Mouse (Mus musculus) neural tube, embryonic 14.5 days (tissue): ENCODE measurements around the gene Bmp2k. TPM values are rescaled to one million over a fixed set of nuclear protein-coding genes. Genes with fewer than 3 reads are reported as not detected.
A peak's percentile ranks its signal among the peaks of the same experiment; 100 is the strongest.

ENCODE experiments used
- ATAC-seq: fragments of 200-750 bp; cut with Nextera tagmentation; 2 replicates; pipeline ENCODE4 v1.8.0; 2017; ENCODE audit warnings: low read depth, mild to moderate bottlenecking, moderate TSS enrichment, moderate library complexity
- H3K27ac ChIP-seq: fragments of 300-500 bp; sonication (generic); 2 replicates; pipeline ENCODE4 v1.5.1; 2014; ENCODE audit warnings: low read depth, mild to moderate bottlenecking, control low read depth, low read length, moderate library complexity, mixed read lengths
- H3K27me3 ChIP-seq: fragments of 300-500 bp; sonication (generic); 2 replicates; pipeline ENCODE4 v1.6.1; 2014; ENCODE audit warnings: low read length; ENCODE audit not compliant: control insufficient read depth, insufficient read depth
- H3K36me3 ChIP-seq: fragments of 300-500 bp; sonication (generic); 2 replicates; pipeline ENCODE4 v1.6.1; 2014; ENCODE audit warnings: low read length, mixed read lengths; ENCODE audit not compliant: control insufficient read depth, insufficient read depth
- H3K4me1 ChIP-seq: fragments of 300-500 bp; sonication (generic); 2 replicates; pipeline ENCODE4 v1.6.1; 2014; ENCODE audit warnings: low read length; ENCODE audit not compliant: control insufficient read depth, insufficient read depth
- H3K4me2 ChIP-seq: fragments of 300-500 bp; sonication (generic); 2 replicates; pipeline ENCODE4 v1.6.1; 2014; ENCODE audit warnings: mild to moderate bottlenecking, low read depth, low read length, control low read depth
- H3K4me3 ChIP-seq: fragments of 300-500 bp; sonication (generic); 2 replicates; pipeline ENCODE4 v1.5.1; 2014; ENCODE audit warnings: low read depth, low read length, control low read depth, mixed read lengths
- H3K9ac ChIP-seq: fragments of 300-500 bp; sonication (generic); replicated peaks from 2 replicates; pipeline ENCODE4 v1.6.1; 2014; ENCODE audit warnings: low read depth, mild to moderate bottlenecking, control low read depth, low read length, mixed read lengths
- H3K9me3 ChIP-seq: fragments of 300-500 bp; sonication (generic); 2 replicates; pipeline ENCODE4 v1.6.1; 2016; ENCODE audit warnings: low read length; ENCODE audit not compliant: control insufficient read depth
- WGBS: fragments of 180-500 bp; shearing (Covaris S2); extraction: QIAGEN DNeasy Blood & Tissue Kit; methylation state at CpG from one replicate; pipeline ENCODE4 v1.1.7; 2014; 5-methylcytosine and 5-hydroxymethylcytosine counted together
- polyA plus RNA-seq: library from polyadenylated mRNA; unstranded; fragments of >200 nt; fragmentation: Nextera tagmentation; extraction: Ambion mirVana; gene quantifications from 2 replicates; pipeline ENCODE4 v1.2.1, GENCODE M21; 2014

The Bmp2k gene
- polyA plus RNA-seq, 1 experiment from 2014 or later, result 8.4 TPM

DNA sequence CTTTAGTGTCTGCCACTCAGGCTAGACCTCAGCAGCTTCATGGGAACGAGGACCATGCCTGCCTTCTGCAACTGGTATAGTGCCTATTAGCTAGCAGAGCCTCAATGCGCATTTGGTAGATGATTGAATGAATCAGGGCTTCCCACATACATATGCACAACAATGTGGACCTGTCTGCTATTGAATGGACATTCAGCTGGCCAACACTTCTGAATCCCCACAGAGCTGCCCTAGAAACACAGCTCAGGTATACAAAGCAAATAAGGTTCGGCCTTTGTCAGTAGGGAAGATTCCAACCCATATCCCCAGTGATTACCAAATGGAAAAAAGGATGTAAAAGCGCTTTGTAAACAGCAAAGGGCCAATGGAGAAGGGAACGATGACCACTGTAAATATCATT lies 113.2 kb downstream of the Bmp2k start:
- H3K27me3 ChIP-seq, result no peaks in the 10 kb centered on the region
- peak overlapping the region; percentile 60 for H3K4me3 ChIP-seq
- 0 out of 2 replicates have a peak, but pooled peaks cover 3% of the 10 kb centered on the region for H3K36me3 ChIP-seq
- H3K4me2 ChIP-seq, result peak overlapping the region; percentile 71
- H3K27ac ChIP-seq, result no peak overlapping the region
- ATAC-seq, result 0 out of 2 replicates have a peak, but pooled peaks have one; percentile 0
- H3K4me1 ChIP-seq, result peaks cover 17% of the 10 kb centered on the region
- H3K9ac ChIP-seq, result peak overlapping the region; percentile 75
- no peaks in the 10 kb centered on the region for H3K9me3 ChIP-seq
- WGBS, result 7% methylated on average over 5 of the region's 5 CpGs

DNA sequence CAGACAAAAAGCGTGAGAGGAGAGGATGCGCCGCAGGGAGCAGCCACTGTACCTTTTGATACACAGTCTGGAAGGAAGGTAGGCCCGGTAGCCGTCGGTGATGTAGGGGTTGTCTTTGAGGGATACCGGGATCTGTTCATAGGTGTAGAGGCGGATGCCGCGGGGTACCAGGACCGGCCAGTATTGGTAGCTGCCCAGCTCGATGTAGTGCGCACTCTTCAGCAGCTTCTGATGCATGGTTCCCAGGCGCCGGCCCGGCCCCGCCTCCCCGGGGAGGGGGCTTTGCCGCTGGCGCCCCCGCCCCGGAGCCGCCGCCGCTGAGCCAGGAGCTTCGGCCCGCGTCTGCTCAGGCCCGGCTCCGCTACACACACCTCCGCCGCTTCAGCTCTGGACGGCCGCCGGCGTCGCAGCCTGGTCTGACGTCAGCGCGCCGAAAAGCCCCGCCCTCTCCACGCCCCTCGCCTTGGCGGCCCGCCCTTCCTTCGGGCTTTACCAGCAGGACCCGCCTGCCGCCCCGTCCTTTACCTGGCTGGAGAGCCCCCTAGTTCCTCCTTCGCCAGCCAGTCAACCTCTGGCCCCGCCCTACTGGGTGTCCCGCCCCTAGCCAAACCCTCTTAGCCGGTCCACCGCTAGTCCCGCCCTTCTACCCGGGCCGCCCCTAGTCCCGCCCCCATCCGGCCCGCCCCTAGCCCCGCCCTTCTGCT lies 113.9 kb downstream of the Bmp2k start, which contains the start of gene Paqr3:
TSS of gene Paqr3 (minus strand) at position 390 of the 704 bp plus-strand sequence.
- no peaks in the 10 kb centered on the region for H3K9me3 ChIP-seq
- 0 out of 2 replicates have a peak, but pooled peaks cover 3% of the 10 kb centered on the region for H3K36me3 ChIP-seq
- H3K4me3 ChIP-seq, result peak within 1 kb of the TSS; percentile 60
- no peaks in the 10 kb centered on the region for H3K27me3 ChIP-seq
- peaks cover 17% of the 10 kb centered on the region for H3K4me1 ChIP-seq
- H3K9ac ChIP-seq, result peak within 1 kb of the TSS; percentile 75
- peak; percentile 98 for ATAC-seq
- H3K27ac ChIP-seq, result peak within 1 kb of the TSS; percentile 75
- H3K4me2 ChIP-seq, result peak within 1 kb of the TSS; percentile 71
- WGBS, result under 1% methylated on average over 40 of the region's 62 CpGs

DNA sequence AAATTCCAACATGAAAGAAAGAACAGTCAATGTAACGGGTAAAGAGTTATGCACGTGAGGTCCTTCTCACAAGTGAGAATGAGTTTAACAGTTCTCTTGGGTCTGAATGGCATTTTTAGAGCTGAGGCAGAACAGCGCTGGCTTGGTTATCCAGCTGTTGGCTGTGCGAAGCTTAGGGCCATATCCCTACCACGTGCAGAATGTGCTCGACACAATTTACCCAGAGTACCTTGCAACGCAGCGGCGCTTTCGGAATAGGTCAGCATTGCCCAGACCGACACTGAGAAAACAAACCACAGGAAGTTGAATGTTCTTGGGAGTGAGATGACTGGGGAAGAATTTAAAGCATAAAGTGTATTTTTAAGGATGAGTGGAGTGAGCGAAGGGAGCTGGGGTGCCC lies 127.5 kb downstream of the Bmp2k start:
- 89% methylated on average over 12 of the region's 12 CpGs for WGBS
- no peak overlapping the region for H3K9ac ChIP-seq
- no peak for ATAC-seq

DNA sequence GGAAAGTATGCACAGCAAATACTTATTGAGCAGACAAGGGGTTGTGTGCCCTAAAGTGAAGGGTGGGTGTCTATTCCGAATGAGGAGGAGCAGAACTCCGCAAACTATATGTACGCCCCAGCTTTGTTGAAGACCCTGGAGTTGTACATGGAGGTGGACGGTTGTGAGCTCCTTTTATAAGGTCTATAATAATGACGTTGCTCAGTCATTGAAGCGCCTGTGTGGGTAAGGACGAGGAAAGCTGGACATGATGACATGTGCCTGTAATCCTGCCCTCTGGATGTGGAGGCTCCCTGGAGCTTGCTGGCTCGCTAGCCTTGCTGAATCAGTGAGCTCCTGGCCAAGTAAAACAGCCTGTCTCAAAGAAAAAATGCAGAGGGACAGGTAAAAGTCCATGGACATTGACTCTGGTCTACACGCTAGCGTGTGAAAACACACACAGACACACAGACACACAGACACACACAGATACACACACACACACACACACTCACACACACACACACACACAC lies 128.0 kb downstream of the Bmp2k start:
- Histone ChIP-seq H3K27me3 (no peaks in the 10 kb centered on the region), H3K4me3 (no peak overlapping the region), H3K9me3 (no peaks in the 10 kb centered on the region), H3K9ac (no peak overlapping the region), H3K4me1 (no peaks in the 10 kb centered on the region), H3K27ac (no peak overlapping the region), H3K36me3 (no peaks in the 10 kb centered on the region), H3K4me2 (no peak overlapping the region)
- no peak for ATAC-seq
- WGBS, result 75% methylated on average over 10 of the region's 10 CpGs

More for the DNA sequence above, 127.5 kb downstream of the Bmp2k start:
- Histone ChIP-seq H3K9me3 (no peaks in the 10 kb centered on the region), H3K4me3 (no peak overlapping the region), H3K4me2 (no peak overlapping the region), H3K27ac (no peak overlapping the region), H3K36me3 (no peaks in the 10 kb centered on the region), H3K27me3 (no peaks in the 10 kb centered on the region), H3K4me1 (no peaks in the 10 kb centered on the region)

DNA sequence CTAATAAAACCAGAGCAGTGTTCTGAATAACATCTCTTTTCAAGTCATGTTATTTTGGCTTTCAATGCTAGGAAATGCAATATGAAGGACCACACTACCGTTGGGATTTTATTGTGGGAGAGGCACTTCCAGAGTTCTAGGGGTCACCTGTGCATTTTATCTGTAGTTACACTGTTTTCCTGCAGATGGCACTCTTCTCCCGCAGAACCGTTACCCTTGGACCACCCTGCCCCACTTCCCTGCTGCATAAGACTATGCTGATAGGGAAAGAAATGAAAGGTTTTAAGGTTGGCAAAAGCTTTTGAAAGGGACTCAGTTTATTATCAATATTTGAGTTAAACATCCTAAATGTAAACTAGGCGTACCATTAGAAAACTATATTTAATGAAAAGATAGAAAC lies 128.5 kb downstream of the Bmp2k start:
- H3K27me3 ChIP-seq, result no peaks in the 10 kb centered on the region
- H3K27ac ChIP-seq, result no peak overlapping the region
- 18% methylated on average over 4 of the region's 4 CpGs for whole genome bisulfite sequencing
- peak; percentile 85 for ATAC-seq
- no peak overlapping the region for H3K9ac ChIP-seq
- no peak overlapping the region for H3K4me2 ChIP-seq
- no peaks in the 10 kb centered on the region for H3K36me3 ChIP-seq
- no peaks in the 10 kb centered on the region for H3K4me1 ChIP-seq
- no peaks in the 10 kb centered on the region for H3K9me3 ChIP-seq
- no peak overlapping the region for H3K4me3 ChIP-seq

DNA sequence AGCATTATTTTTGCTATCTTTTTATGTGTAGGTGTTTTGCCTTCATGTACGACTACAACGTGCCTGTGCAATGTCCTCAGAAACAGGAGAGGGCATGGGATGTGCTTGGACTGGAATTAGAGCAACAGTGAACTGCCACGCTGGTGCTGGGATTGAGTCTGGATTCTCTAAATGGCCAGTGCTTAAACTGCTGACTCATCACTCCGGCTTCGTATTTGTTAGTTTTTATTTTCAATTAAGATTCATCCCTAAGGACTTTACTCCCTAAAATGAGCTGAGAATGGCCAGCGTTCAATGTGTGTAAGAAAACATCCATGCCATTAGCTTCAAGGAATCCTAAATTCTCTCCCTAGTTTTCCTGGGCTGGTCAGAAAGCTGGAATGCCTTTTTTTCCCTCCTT lies 129.8 kb downstream of the Bmp2k start:
- Histone ChIP-seq H3K9me3 (no peaks in the 10 kb centered on the region), H3K27ac (no peak overlapping the region), H3K4me1 (no peaks in the 10 kb centered on the region), H3K4me2 (no peak overlapping the region), H3K27me3 (no peaks in the 10 kb centered on the region), H3K9ac (no peak overlapping the region), H3K36me3 (no peaks in the 10 kb centered on the region), H3K4me3 (no peak overlapping the region)
- WGBS, result 74% methylated on average over 6 of the region's 6 CpGs
- no peak for ATAC-seq

DNA sequence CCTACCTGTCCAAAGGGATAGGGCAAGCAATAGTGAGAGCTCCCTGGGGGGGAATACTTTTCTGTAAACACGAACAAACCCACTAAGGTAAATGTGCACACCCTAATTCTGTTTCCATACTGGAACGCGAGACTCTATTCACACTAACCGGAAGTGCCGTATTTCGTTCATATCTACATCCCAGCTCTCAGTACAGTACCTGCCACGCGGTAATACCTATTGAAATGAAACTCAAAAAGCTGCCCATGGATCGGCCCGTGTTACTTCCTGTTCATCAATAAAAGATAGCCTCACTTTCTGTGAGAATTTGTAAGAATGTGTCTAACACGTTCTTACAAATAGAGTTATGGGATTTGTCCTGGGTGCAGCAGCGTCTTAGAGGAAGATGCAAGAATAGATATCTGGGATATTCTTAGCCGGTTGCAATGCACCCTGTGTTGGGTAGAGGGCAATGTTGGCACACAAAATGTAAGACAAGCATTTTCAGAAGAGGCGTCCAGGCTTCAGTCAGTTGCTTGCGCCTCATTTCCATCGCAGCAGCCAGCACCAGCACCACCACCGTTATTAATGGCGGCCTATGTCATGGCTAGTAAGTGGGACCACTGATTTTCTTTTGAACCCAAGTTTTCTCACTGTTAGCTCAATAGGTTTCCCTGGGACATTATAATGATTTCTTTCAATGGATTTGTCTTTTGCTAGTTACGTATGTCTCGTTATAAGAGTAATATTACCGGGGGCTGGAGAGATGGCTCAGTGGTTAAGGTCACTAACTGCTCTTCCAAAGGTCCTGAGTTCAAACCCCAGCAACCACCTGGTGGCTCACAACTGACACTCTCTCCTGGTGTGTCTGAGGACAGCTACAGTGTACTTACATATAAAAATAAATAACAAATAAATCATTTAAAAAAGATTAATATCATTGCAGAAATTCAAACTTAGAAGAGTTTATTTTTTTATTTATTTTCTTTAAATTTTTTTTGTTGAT lies 131.0 kb downstream of the Bmp2k start:
- H3K9me3 ChIP-seq, result no peaks in the 10 kb centered on the region
- no peak overlapping the region; the same call in 1 of the 2 replicates for H3K4me2 ChIP-seq
- H3K4me1 ChIP-seq, result no peaks in the 10 kb centered on the region
- H3K36me3 ChIP-seq, result no peaks in the 10 kb centered on the region
- ATAC-seq, result peak; percentile 77
- no peak overlapping the region for H3K4me3 ChIP-seq
- WGBS, result 44% methylated on average over 21 of the region's 21 CpGs
- no peak overlapping the region for H3K9ac ChIP-seq
- no peaks in the 10 kb centered on the region for H3K27me3 ChIP-seq
- no peak overlapping the region for H3K27ac ChIP-seq

DNA sequence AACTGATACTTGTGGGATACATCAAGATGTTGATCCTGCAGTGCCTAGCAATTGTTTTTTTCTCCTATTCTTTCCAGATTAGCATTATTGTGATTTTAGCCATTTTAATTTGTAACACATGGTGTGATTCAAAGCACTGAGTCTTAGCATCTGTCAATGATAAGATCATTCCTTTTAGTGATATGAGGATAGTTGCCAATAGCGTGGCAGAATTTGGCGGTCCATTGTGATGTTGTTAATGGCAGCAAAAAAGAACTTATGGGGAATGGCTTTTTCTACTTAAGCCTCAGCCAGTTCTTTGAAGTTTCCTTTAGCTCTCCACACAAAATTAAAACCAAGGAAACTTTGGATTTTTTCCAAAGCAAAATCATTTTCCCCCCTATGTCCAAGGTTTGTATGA lies 132.1 kb downstream of the Bmp2k start:
- Histone ChIP-seq H3K27me3 (no peaks in the 10 kb centered on the region), H3K4me2 (no peak overlapping the region), H3K27ac (no peak overlapping the region), H3K36me3 (no peaks in the 10 kb centered on the region), H3K9me3 (no peaks in the 10 kb centered on the region), H3K4me1 (no peaks in the 10 kb centered on the region), H3K9ac (no peak overlapping the region), H3K4me3 (no peak overlapping the region)
- WGBS, result 91% methylated on average over 2 of the region's 2 CpGs
- ATAC-seq, result no peak
